Mouse (Mus musculus) Patski (cell line): Measurements from ENCODE around the gene Tmem150c. TPM values are rescaled to one million over a fixed set of nuclear protein-coding genes. Genes with fewer than 3 reads are reported as not detected.

Experiments
- ATAC-seq: fragments of 100-300 bp; one replicate; pipeline ENCODE4 v1.8.0; 2021
- CTCF ChIA-PET: fragments of 350-600 bp; sonication (Branson Sonifier 250); formaldehyde crosslinking; loops from one replicate; lab custom pipeline; 2022; ENCODE audit warnings: inconsistent platforms; lab: Charles Lee
- POLR2A ChIA-PET: fragments of 350-600 bp; sonication (Branson Sonifier 250); formaldehyde crosslinking; loops from one replicate; lab custom pipeline; 2022; ENCODE audit warnings: antibody characterized with exemption, inconsistent platforms; lab: Charles Lee
- DNase-seq: peaks from one replicate; pipeline ENCODE4 v3.0.0-alpha.2; 2011; ENCODE audit warnings: low read depth, low spot score
- H3K27me3 ChIP-seq: fragments of 371-371 bp; one replicate; pipeline ENCODE4 v1.5.1; 2021
- CTCF ChIP-seq: fragments of 100-300 bp; IDR thresholded peaks from one replicate; pipeline ENCODE4 v1.5.1; 2021
- in situ Hi-C: fragments of 300-500 bp; cut with MboI; formaldehyde crosslinking; loops from 3 replicates; pipeline ENCODE4 v1.11.1; 2018; ENCODE audit warnings: low pct_unique_long_range_greater_than_20kb, mixed read lengths
- polyA plus RNA-seq: library from polyadenylated mRNA; unstranded; gene quantifications from one replicate; pipeline ENCODE4 v1.2.3, GENCODE M21; 2021

Tmem150c gene
- polyA plus RNA-seq, 1 experiment from 2014 or later, result not detected

GRCm38 (mm10) chr5:100125409-100126123, 34.0 kb downstream of the Tmem150c start:
- in situ Hi-C loops, result no loop called here
- CTCF ChIA-PET, result no interaction called here
- H3K27me3 ChIP-seq, result peaks cover 3% of the 10 kb centered on the region
- TF ChIP-seq CTCF, result no peak
- POLR2A ChIA-PET, result no interaction called here
- ATAC-seq, result no peak
- no peak for DNase-seq

GRCm38 (mm10) chr5:100124530-100124929, 35.1 kb downstream of the Tmem150c start:
- ChIA-PET CTCF (no interaction called here), POLR2A (no interaction called here)
- DNase-seq, result no peak
- in situ Hi-C loops, result no loop called here
- peaks cover 3% of the 10 kb centered on the region for H3K27me3 ChIP-seq
- no peak for ATAC-seq
- TF ChIP-seq CTCF, result no peak

- POLR2A ChIA-PET, result no interaction called here
- in situ Hi-C loops, result no loop called here
- no peak for TF ChIP-seq CTCF
- no peak for DNase-seq
- ATAC-seq, result no peak
- CTCF ChIA-PET, result no interaction called here
- peaks cover 3% of the 10 kb centered on the region for H3K27me3 ChIP-seq
Measured at GRCm38 (mm10) chr5:100123283-100123682, 36.3 kb downstream of the Tmem150c start.

GRCm38 (mm10) chr5:100121170-100121569, 38.4 kb downstream of the Tmem150c start:
- CTCF ChIA-PET, result no interaction called here
- POLR2A ChIA-PET, result no interaction called here
- in situ Hi-C loops, result no loop called here
- ATAC-seq, result no peak
- no peak for DNase-seq
- peaks cover 3% of the 10 kb centered on the region for H3K27me3 ChIP-seq
- TF ChIP-seq CTCF, result no peak

GRCm38 (mm10) chr5:100120711-100121141, 38.9 kb downstream of the Tmem150c start:
- POLR2A ChIA-PET, result no interaction called here
- no peak for ATAC-seq
- H3K27me3 ChIP-seq, result peaks cover 3% of the 10 kb centered on the region
- TF ChIP-seq CTCF, result no peak
- CTCF ChIA-PET, result no interaction called here
- in situ Hi-C loops, result no loop called here
- DNase-seq, result no peak

- DNase-seq (no peak), ATAC-seq (no peak)
- no peak for TF ChIP-seq CTCF
- peaks cover 3% of the 10 kb centered on the region for H3K27me3 ChIP-seq
- ChIA-PET POLR2A (no interaction called here), CTCF (no interaction called here)
- in situ Hi-C loops, result no loop called here
Measured at GRCm38 (mm10) chr5:100119331-100119730, 40.3 kb downstream of the Tmem150c start.

- in situ Hi-C loops, result no loop called here
- CTCF ChIA-PET, result no interaction called here
- no peak for TF ChIP-seq CTCF
- ATAC-seq (no peak), DNase-seq (no peak)
- no peaks in the 10 kb centered on the region for H3K27me3 ChIP-seq
- POLR2A ChIA-PET, result no interaction called here
Measured at GRCm38 (mm10) chr5:100113403-100113802, 46.2 kb downstream of the Tmem150c start.

GRCm38 (mm10) chr5:100110581-100110980, 49.0 kb downstream of the Tmem150c start:
- in situ Hi-C loops, result no loop called here
- no peak for TF ChIP-seq CTCF
- POLR2A ChIA-PET, result no interaction called here
- ATAC-seq, result no peak
- DNase-seq, result no peak
- CTCF ChIA-PET, result interaction anchor here (1.1 kb wide), 1 partner anchor 45 kb away, joined by 3 read pairs; no protein-coding TSS in a partner anchor
- no peaks in the 10 kb centered on the region for H3K27me3 ChIP-seq

- in situ Hi-C loops, result no loop called here
- no peak for ATAC-seq
- no peak for DNase-seq
- ChIA-PET CTCF (interaction anchor here (1.1 kb wide), 2 partner anchors 25 to 44 kb away, joined by 3 read pairs; no protein-coding TSS in a partner anchor), POLR2A (no interaction called here)
- TF ChIP-seq CTCF, result no peak
- no peaks in the 10 kb centered on the region for H3K27me3 ChIP-seq
Measured at GRCm38 (mm10) chr5:100109543-100110282, 49.9 kb downstream of the Tmem150c start.

- ChIA-PET POLR2A (no interaction called here), CTCF (interaction anchor here (1.1 kb wide), 1 partner anchor 24 kb away, joined by 3 read pairs; no protein-coding TSS in a partner anchor)
- ATAC-seq, result no peak
Measured at GRCm38 (mm10) chr5:100108866-100109265, 50.7 kb downstream of the Tmem150c start.

GRCm38 (mm10) chr5:100102395-100102794, 57.2 kb downstream of the Tmem150c start:
- ChIA-PET POLR2A (no interaction called here), CTCF (no interaction called here)
- no peaks in the 10 kb centered on the region for H3K27me3 ChIP-seq
- no peak for DNase-seq
- no peak for TF ChIP-seq CTCF
- in situ Hi-C loops, result no loop called here
- ATAC-seq, result no peak

More at GRCm38 (mm10) chr5:100108866-100109265, 50.7 kb downstream of the Tmem150c start:
- no peaks in the 10 kb centered on the region for H3K27me3 ChIP-seq
- no peak for TF ChIP-seq CTCF
- in situ Hi-C loops, result no loop called here
- DNase-seq, result no peak
